Mouse (Mus musculus): ENCODE data around the gene Olfr1350. TPM values are rescaled to one million over a fixed set of nuclear protein-coding genes. Genes with fewer than 3 reads are reported as not detected.
"Not testable (repeated sequence)": the region's sequence is repeated elsewhere in the genome, so short reads cannot be mapped to it uniquely, and the experiment has no call there.

The Olfr1350 gene
- polyA plus RNA-seq (2015; fragmentation: Nextera tagmentation; extraction: Ambion mirVana): not detected in 2 replicates

DNA sequence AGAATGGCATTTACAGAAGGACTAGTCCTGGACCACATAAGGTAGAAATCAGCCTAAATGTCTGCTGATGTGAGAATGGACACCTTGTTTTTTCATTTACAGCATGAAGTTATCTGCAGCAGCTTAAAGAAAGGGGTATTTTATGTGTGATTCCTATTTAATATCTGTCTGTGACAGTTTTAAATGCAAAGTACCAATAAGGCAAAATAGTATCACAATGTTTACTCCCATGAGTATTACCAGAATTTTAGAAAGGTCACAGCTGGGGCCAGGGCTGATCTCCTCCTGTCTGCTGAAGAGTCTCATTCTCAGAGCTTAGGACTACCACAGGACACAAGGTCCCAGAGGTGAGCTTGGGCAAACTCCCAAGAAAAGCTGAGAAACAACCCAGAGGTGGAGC is at the start of gene Olfr1350:
TSS of gene Olfr1350 (plus strand) at position 301 of the 400 bp plus-strand sequence.
- DNase-seq: no peak
- H3K4me3 ChIP-seq (ENCODE audit: low read depth, low read length): no peak within 1 kb of the TSS
- no peak within 1 kb of the TSS for H3K27ac ChIP-seq (ENCODE audit: low read depth)
- H3K9me3 ChIP-seq (ENCODE audit: low read length): no peaks in the 10 kb centered on the region
- no peak for ATAC-seq
- H3K4me1 ChIP-seq (ENCODE audit: insufficient read depth): no peaks in the 10 kb centered on the region
- H3K27me3 ChIP-seq (ENCODE audit: insufficient read depth, low read length): no peaks in the 10 kb centered on the region
- no peak for TF ChIP-seq CTCF (IDR thresholded peaks at IDR 0.05; ENCODE audit: low read depth)
- TF ChIP-seq EP300 (IDR thresholded peaks at IDR 0.05; ENCODE audit: low read depth): no peak
- H3K9ac ChIP-seq (replicated peaks): no peak within 1 kb of the TSS
- H3K4me2 ChIP-seq (ENCODE audit: low read depth, low read length): no peak within 1 kb of the TSS
- H3K36me3 ChIP-seq (replicated peaks; ENCODE audit: insufficient read depth, low read length): no peaks in the 10 kb centered on the region

DNA sequence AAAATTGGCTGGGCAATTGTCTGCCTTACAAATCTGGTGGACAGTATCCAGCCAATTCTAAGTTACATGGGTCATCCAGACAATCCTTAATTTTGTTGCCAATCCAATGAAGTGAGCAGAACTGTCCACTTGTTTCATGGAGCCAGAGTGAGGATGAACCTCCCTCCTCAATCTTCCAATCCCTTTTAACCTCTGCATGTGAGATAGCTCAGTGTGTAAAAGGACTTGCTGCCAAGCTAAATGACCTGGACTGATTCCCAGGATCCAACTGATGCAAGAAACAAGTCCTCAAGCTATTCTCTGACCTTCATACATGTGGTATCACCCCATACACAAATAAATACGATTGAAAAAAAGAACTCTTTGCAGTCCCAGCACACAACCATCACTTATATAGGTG is 43.0 kb upstream of the Olfr1350 start:
- H3K27ac ChIP-seq (ENCODE audit: low read depth): no peak overlapping the region
- TF ChIP-seq CTCF (IDR thresholded peaks at IDR 0.05; ENCODE audit: low read depth): no peak
- no peak for TF ChIP-seq EP300 (IDR thresholded peaks at IDR 0.05; ENCODE audit: low read depth)
- WGBS (ENCODE audit: insufficient replicate concordance): 20% methylated on average over 1 of the region's 1 CpGs
- no peak overlapping the region for H3K9ac ChIP-seq (replicated peaks)
- DNase-seq (no peak), ATAC-seq (no peak)
- no peaks in the 10 kb centered on the region for H3K4me1 ChIP-seq (ENCODE audit: insufficient read depth)
- no peak overlapping the region for H3K4me2 ChIP-seq (ENCODE audit: low read depth, low read length)
- no peaks in the 10 kb centered on the region for H3K36me3 ChIP-seq (replicated peaks; ENCODE audit: insufficient read depth, low read length)
- H3K27me3 ChIP-seq (ENCODE audit: insufficient read depth, low read length): no peaks in the 10 kb centered on the region
- H3K9me3 ChIP-seq (ENCODE audit: low read length): 0 out of 2 replicates have a peak, but pooled peaks cover under 1% of the 10 kb centered on the region
- no peak overlapping the region for H3K4me3 ChIP-seq (ENCODE audit: low read depth, low read length)

DNA sequence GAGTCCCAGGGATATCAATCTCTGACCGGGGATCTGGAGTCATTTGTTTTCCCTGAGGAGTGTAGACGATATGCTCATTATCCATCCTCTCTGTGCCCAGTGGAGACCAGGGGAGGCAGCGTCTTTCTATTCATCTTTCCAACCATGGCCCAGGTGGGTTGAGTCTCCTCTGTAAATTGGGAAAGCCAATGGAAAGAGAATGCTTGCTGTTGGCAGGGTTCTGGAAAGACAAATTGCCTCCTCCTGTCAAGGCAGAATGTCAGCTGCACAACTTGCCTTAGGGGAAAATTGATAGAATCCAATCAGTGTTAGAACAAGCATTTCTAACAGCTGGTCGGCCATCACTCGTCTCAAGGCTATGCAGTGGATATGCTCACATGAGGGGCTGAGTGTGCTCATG is 41.8 kb upstream of the Olfr1350 start, which contains the start of gene Olfr1349:
TSS of gene Olfr1349 (minus strand) at position 101 of the 400 bp plus-strand sequence.
- Histone ChIP-seq H3K4me1 (ENCODE audit: insufficient read depth) (no peaks in the 10 kb centered on the region), H3K36me3 (replicated peaks; ENCODE audit: insufficient read depth, low read length) (no peaks in the 10 kb centered on the region), H3K9me3 (ENCODE audit: low read length) (no peaks in the 10 kb centered on the region), H3K9ac (replicated peaks) (no peak within 1 kb of the TSS), H3K4me3 (ENCODE audit: low read depth, low read length) (no peak within 1 kb of the TSS), H3K4me2 (ENCODE audit: low read depth, low read length) (no peak within 1 kb of the TSS), H3K27ac (ENCODE audit: low read depth) (no peak within 1 kb of the TSS), H3K27me3 (ENCODE audit: insufficient read depth, low read length) (no peaks in the 10 kb centered on the region)
- ATAC-seq (no peak), DNase-seq (no peak)
- 72% methylated on average over 5 of the region's 5 CpGs for whole genome bisulfite sequencing (ENCODE audit: insufficient replicate concordance)
- TF ChIP-seq CTCF (IDR thresholded peaks at IDR 0.05; ENCODE audit: low read depth) (no peak), EP300 (IDR thresholded peaks at IDR 0.05; ENCODE audit: low read depth) (no peak)

DNA sequence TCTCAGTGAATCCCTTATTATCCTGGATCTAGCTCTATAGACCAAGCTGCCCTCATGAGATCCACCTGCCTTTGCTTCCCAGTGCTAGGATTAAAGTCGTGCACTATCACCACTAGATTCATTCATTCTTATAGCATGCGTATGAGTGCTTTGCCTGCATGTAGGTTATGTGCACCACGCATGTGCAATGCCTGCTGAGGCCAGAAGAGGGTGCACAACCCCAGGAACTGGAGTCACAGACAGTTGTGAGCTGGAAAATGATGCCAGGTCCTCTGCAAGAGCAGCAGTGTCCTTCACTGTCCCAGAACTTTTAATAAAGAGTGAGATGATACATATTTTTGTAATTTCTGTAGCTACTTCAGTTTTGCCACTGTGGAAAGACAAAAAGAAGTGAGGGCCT is 39.6 kb upstream of the Olfr1350 start:
- no peak for DNase-seq
- Histone ChIP-seq H3K4me3 (ENCODE audit: low read depth, low read length) (no peak overlapping the region), H3K36me3 (replicated peaks; ENCODE audit: insufficient read depth, low read length) (no peaks in the 10 kb centered on the region), H3K27ac (ENCODE audit: low read depth) (no peak overlapping the region), H3K9ac (replicated peaks) (no peak overlapping the region), H3K4me1 (ENCODE audit: insufficient read depth) (no peaks in the 10 kb centered on the region), H3K4me2 (ENCODE audit: low read depth, low read length) (no peak overlapping the region), H3K9me3 (ENCODE audit: low read length) (no peaks in the 10 kb centered on the region), H3K27me3 (ENCODE audit: insufficient read depth, low read length) (no peaks in the 10 kb centered on the region)
- TF ChIP-seq CTCF (IDR thresholded peaks at IDR 0.05; ENCODE audit: low read depth) (peak; percentile 21; the same call in 1 of the 2 replicates), EP300 (IDR thresholded peaks at IDR 0.05; ENCODE audit: low read depth) (no peak)
- WGBS (ENCODE audit: insufficient replicate concordance): 53% methylated on average over 3 of the region's 3 CpGs
- ATAC-seq: no peak

DNA sequence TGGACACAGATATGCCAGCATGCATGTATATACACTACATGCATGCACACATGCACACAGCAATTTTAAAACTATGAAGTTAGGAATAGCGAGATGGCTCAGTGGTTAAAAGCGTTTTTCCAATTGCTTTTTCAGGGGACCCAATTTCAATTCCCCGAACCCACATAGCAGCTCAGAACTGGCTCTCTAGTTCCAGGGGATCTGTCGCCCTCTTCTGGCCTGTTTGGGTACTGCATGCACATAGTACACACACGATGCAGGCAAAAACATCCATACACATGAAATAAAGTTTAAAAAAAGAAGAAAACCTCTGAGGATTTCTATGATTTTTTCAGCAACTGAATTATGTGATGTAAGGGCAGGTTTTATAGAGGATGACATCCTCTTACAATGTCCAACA is 38.5 kb upstream of the Olfr1350 start:
- Histone ChIP-seq H3K9ac (replicated peaks) (no peak overlapping the region), H3K9me3 (ENCODE audit: low read length) (no peaks in the 10 kb centered on the region), H3K4me1 (ENCODE audit: insufficient read depth) (no peaks in the 10 kb centered on the region), H3K27me3 (ENCODE audit: insufficient read depth, low read length) (no peaks in the 10 kb centered on the region), H3K4me2 (ENCODE audit: low read depth, low read length) (no peak overlapping the region), H3K4me3 (ENCODE audit: low read depth, low read length) (no peak overlapping the region), H3K27ac (ENCODE audit: low read depth) (no peak overlapping the region), H3K36me3 (replicated peaks; ENCODE audit: insufficient read depth, low read length) (no peaks in the 10 kb centered on the region)
- WGBS (ENCODE audit: insufficient replicate concordance): 58% methylated on average over 5 of the region's 5 CpGs
- peak; percentile 39 for DNase-seq
- no peak for TF ChIP-seq EP300 (IDR thresholded peaks at IDR 0.05; ENCODE audit: low read depth)
- TF ChIP-seq CTCF (IDR thresholded peaks at IDR 0.05; ENCODE audit: low read depth): peak; percentile 62
- ATAC-seq: no peak

DNA sequence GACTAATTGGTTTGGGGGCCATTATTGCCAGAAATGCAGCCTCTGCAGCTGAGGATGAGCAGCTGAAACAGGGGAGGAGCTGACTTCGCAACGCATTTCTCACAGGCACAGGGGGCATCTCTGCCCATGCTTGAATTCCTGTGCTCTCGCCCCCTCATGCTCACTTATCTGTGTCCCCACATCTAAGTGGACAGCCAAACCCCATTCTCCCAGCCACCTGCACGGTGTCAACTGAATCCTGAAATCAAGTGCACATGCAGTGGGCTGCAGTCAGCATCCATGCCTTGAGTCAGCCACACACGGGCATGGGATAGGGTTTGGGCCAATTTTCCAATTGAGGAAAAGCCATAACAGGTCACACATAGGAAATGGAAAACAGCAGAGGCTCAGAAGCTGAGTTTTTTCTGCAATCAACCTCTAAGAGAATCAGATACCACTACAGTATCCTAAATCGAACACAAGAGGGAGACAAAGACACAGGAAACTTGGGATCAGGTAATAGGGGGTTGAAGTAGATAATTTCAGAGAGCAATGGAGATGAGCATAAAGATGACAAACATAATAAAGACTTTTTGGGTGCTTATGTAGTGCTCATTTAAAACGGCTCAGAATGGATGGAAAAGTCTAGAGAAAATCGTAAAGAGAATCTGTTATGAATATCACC is 21.6 kb downstream of the Olfr1350 start:
- no peaks in the 10 kb centered on the region for H3K4me1 ChIP-seq (ENCODE audit: insufficient read depth)
- ATAC-seq: no peak

DNA sequence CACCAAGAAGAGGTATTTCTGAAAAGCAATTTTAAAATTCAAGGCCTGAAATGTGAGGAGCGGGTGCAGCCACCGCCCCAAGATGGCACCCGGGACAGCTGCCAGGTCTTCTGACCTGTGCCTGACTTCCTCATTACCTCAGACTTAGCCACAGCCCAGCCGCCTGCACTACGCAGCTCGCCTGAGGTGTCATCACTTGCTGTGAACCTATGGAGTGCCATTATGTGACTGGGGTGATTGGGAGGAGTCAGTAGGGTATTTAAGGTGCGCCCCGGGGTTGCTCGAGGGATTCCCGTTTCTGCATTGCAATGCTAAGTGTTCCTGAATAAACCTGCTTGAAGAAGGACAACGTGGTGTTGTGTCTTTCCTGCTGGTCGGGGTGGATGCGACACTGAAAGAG is 24.1 kb downstream of the Olfr1350 start:
- H3K9ac ChIP-seq (replicated peaks); H3K27me3 ChIP-seq (ENCODE audit: insufficient read depth, low read length); ATAC-seq; H3K9me3 ChIP-seq (ENCODE audit: low read length); H3K4me2 ChIP-seq (ENCODE audit: low read depth, low read length); H3K4me3 ChIP-seq (ENCODE audit: low read depth, low read length); H3K27ac ChIP-seq (ENCODE audit: low read depth); H3K36me3 ChIP-seq (replicated peaks; ENCODE audit: insufficient read depth, low read length); DNase-seq; H3K4me1 ChIP-seq (ENCODE audit: insufficient read depth): not testable (repeated sequence)
- WGBS (ENCODE audit: insufficient replicate concordance): 75% methylated on average over 13 of the region's 13 CpGs

More for the DNA sequence above, 21.6 kb downstream of the Olfr1350 start:
- no peaks in the 10 kb centered on the region for H3K27me3 ChIP-seq (ENCODE audit: insufficient read depth, low read length)
- WGBS (ENCODE audit: insufficient replicate concordance): 45% methylated on average over 8 of the region's 8 CpGs
- no peaks in the 10 kb centered on the region for H3K9me3 ChIP-seq (ENCODE audit: low read length)
- no peak for DNase-seq
- no peak for TF ChIP-seq EP300 (IDR thresholded peaks at IDR 0.05; ENCODE audit: low read depth)
- peak; percentile 58 for TF ChIP-seq CTCF (IDR thresholded peaks at IDR 0.05; ENCODE audit: low read depth)
- H3K4me3 ChIP-seq (ENCODE audit: low read depth, low read length): no peak overlapping the region
- no peak overlapping the region for H3K27ac ChIP-seq (ENCODE audit: low read depth)
- no peak overlapping the region for H3K4me2 ChIP-seq (ENCODE audit: low read depth, low read length)
- no peak overlapping the region for H3K9ac ChIP-seq (replicated peaks)
- H3K36me3 ChIP-seq (replicated peaks; ENCODE audit: insufficient read depth, low read length): no peaks in the 10 kb centered on the region

All from liver, postnatal 0 days (tissue).